Mouse (Mus musculus): ENCODE data around the gene Mrpl34. TPM values are rescaled to one million over a fixed set of nuclear protein-coding genes. Genes with fewer than 3 reads are reported as not detected.
"Not testable (repeated sequence)": the region's sequence is repeated elsewhere in the genome, so short reads cannot be mapped to it uniquely, and the experiment has no call there.

Gene Mrpl34
- 199 and 222 TPM in 2 replicates for polyA plus RNA-seq (2014; fragmentation: Nextera tagmentation; extraction: Ambion mirVana)

DNA sequence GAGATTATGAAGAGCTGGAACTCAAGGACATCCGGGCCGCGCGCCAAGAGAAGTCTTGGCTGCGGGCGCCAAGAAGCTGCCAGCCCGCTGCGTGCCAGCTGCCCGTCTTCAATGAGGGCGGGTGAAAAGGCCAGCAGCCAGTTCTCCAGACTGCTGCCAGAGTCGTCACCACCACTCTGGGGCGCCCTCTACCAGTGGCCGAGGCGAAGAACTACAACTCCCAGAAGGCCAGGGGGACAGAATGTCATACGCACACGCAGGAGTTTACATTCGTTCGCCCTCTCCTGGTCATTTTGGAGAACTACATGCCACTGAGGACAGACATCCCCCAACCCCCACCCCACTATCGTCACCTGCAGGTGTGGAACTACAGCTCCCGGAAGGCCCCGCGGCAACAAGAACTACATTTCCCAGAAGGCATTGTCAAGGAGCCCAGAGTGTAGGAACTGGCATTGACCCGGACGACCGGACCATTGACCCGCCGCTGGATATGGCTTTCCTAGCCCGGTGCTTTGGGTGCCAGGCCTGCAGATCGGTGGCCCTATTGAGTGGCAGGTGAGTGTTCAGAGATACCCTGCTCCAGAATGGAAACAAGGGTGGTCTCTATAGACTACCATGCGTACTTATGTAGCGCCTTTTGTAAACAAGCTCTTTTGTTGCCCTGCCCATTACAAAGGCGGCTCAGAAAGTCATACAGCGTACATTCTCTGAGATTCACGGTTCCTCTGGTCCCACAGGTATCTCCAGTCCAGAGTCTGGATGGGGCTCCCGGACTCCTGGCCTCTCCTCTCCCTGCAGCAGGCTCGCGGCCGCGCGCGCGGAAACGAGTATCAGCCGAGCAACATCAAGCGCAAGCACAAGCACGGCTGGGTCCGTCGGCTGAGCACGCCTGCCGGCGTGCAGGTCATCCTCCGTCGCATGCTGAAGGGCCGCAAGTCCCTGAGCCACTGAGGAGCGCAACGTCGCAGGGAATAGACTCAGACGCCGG lies at the start of gene Mrpl34:
TSS of gene Mrpl34 (plus strand) at position 447 of the 988 bp plus-strand sequence.
- under 1% methylated on average over 59 of the region's 59 CpGs for WGBS
- ATAC-seq (ENCODE audit: low FRiP score, low TSS enrichment) (peak; percentile 77), DNase-seq (peak; percentile 100)
- peak within 1 kb of the TSS; percentile 82 for H3K27ac ChIP-seq (replicated peaks; ENCODE audit: low read depth, low read length)
- peaks cover 35% of the 10 kb centered on the region for H3K4me1 ChIP-seq (ENCODE audit: control insufficient read depth, insufficient read depth, low read length)
- peaks cover 18% of the 10 kb centered on the region for H3K36me3 ChIP-seq (ENCODE audit: control insufficient read depth, insufficient read depth, low read length)
- H3K4me2 ChIP-seq (ENCODE audit: low read length): peak within 1 kb of the TSS; percentile 89
- no peaks in the 10 kb centered on the region for H3K27me3 ChIP-seq (ENCODE audit: control insufficient read depth, insufficient read depth, low read length)
- peak within 1 kb of the TSS; percentile 87 for H3K4me3 ChIP-seq (replicated peaks; ENCODE audit: low read depth, low read length)
- H3K9me3 ChIP-seq (ENCODE audit: control insufficient read depth, low read length): no peaks in the 10 kb centered on the region
- peak within 1 kb of the TSS; percentile 89 for H3K9ac ChIP-seq (replicated peaks; ENCODE audit: low read length)

DNA sequence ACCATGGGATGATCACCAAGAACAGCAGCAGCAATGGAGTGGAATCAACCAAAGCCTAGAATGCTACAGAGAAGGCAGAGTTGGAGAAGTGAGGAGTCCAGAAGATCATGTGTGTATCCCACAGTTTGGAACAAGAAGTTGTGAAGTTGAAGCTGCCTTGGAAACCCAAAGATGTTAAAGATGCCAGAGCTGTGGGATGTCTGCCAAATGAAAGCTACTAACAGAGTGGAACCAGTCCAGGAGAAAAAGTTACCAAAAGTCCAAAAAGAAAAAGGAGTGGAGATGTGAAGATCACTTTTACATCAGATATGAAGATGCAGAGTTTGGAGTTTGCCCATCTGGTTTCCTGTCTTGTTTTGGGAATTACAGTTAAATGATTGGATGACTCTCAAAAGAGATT lies 42.6 kb upstream of the Mrpl34 start:
- H3K4me2 ChIP-seq (ENCODE audit: low read length): no peak overlapping the region
- no peaks in the 10 kb centered on the region for H3K9me3 ChIP-seq (ENCODE audit: control insufficient read depth, low read length)
- DNase-seq (no peak), ATAC-seq (ENCODE audit: low FRiP score, low TSS enrichment) (no peak)
- H3K4me3 ChIP-seq (replicated peaks; ENCODE audit: low read depth, low read length): no peak overlapping the region
- no peak overlapping the region for H3K9ac ChIP-seq (replicated peaks; ENCODE audit: low read length)
- no peak overlapping the region for H3K27ac ChIP-seq (replicated peaks; ENCODE audit: low read depth, low read length)
- no peaks in the 10 kb centered on the region for H3K4me1 ChIP-seq (ENCODE audit: control insufficient read depth, insufficient read depth, low read length)
- H3K27me3 ChIP-seq (ENCODE audit: control insufficient read depth, insufficient read depth, low read length): no peaks in the 10 kb centered on the region
- no peaks in the 10 kb centered on the region for H3K36me3 ChIP-seq (ENCODE audit: control insufficient read depth, insufficient read depth, low read length)

DNA sequence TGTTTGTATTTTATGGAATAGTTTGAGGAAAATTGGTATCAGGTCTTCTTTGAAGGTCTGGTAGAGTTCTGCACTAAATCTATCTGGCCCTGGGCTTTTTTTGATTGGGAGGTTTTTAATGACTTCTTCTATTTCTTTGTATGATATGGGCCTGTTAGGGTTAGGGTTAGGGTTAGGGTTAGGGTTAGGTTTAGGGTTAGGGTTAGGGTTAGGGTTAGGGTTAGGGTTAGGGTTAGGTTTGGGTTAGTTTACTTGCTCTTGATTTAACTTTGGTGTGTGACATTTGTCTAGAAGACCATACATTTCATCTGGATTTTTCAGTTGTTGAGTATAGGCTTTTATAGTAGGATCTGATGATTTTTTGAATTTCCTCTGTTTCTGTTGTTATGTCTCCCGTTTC lies 31.8 kb upstream of the Mrpl34 start:
- not testable (repeated sequence) for H3K27me3 ChIP-seq (ENCODE audit: control insufficient read depth, insufficient read depth, low read length); ATAC-seq (ENCODE audit: low FRiP score, low TSS enrichment); H3K9ac ChIP-seq (replicated peaks; ENCODE audit: low read length); H3K27ac ChIP-seq (replicated peaks; ENCODE audit: low read depth, low read length); H3K4me2 ChIP-seq (ENCODE audit: low read length); H3K4me3 ChIP-seq (replicated peaks; ENCODE audit: low read depth, low read length); H3K36me3 ChIP-seq (ENCODE audit: control insufficient read depth, insufficient read depth, low read length); DNase-seq; H3K4me1 ChIP-seq (ENCODE audit: control insufficient read depth, insufficient read depth, low read length); H3K9me3 ChIP-seq (ENCODE audit: control insufficient read depth, low read length)
- WGBS: 80% methylated on average over 1 of the region's 1 CpGs

DNA sequence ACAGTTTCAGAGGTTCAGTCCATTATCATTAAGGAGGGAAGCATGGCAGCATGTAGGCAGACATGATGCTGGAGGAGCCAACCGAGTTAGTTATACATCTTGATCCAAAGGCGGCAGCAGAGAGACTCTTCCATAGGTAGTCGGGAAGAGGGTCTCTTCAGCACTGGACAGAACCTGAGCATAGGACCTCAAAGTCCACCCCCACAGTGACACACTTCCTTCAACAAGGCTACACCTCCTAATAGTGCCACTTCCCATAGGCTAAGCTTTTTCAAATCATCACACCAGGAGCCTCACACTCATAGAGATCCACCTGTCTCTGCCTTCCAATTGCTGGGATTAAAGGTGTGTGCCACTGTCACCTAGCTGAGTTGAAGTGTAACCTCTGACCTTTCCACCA lies 27.7 kb upstream of the Mrpl34 start:
- no peaks in the 10 kb centered on the region for H3K27me3 ChIP-seq (ENCODE audit: control insufficient read depth, insufficient read depth, low read length)
- H3K27ac ChIP-seq (replicated peaks; ENCODE audit: low read depth, low read length): no peak overlapping the region
- DNase-seq: no peak
- WGBS: 60% methylated on average over 3 of the region's 3 CpGs
- peaks cover 4% of the 10 kb centered on the region; the same call in 1 of the 2 replicates for H3K9me3 ChIP-seq (ENCODE audit: control insufficient read depth, low read length)
- no peaks in the 10 kb centered on the region for H3K4me1 ChIP-seq (ENCODE audit: control insufficient read depth, insufficient read depth, low read length)
- no peak overlapping the region for H3K9ac ChIP-seq (replicated peaks; ENCODE audit: low read length)
- no peaks in the 10 kb centered on the region for H3K36me3 ChIP-seq (ENCODE audit: control insufficient read depth, insufficient read depth, low read length)
- H3K4me3 ChIP-seq (replicated peaks; ENCODE audit: low read depth, low read length): no peak overlapping the region
- no peak for ATAC-seq (ENCODE audit: low FRiP score, low TSS enrichment)
- no peak overlapping the region for H3K4me2 ChIP-seq (ENCODE audit: low read length)

DNA sequence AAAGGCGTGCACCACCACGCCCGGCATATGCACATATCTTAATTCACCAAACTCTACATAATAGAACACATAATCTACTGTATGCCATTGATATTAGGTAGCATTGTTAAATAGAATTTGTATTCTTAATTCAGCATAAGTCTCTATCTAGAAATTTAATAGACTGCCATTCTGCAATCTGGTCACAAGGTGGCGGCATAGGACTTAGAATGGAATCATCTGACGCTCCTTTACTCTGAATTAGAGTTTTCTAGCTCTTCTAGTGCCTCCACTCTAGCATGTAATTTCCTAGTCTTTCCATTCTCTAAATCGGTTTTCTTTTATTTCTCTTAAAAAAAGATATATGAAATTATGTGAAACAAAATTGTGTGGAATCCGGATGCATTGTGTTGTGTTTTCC lies 23.4 kb upstream of the Mrpl34 start:
- ATAC-seq (ENCODE audit: low FRiP score, low TSS enrichment) (no peak; the same call in 1 of the 2 replicates), DNase-seq (peak; percentile 88)
- Histone ChIP-seq H3K27ac (replicated peaks; ENCODE audit: low read depth, low read length) (no peak overlapping the region), H3K4me1 (ENCODE audit: control insufficient read depth, insufficient read depth, low read length) (no peaks in the 10 kb centered on the region), H3K27me3 (ENCODE audit: control insufficient read depth, insufficient read depth, low read length) (no peaks in the 10 kb centered on the region), H3K4me2 (ENCODE audit: low read length) (no peak overlapping the region), H3K4me3 (replicated peaks; ENCODE audit: low read depth, low read length) (no peak overlapping the region), H3K9me3 (ENCODE audit: control insufficient read depth, low read length) (no peaks in the 10 kb centered on the region), H3K9ac (replicated peaks; ENCODE audit: low read length) (no peak overlapping the region), H3K36me3 (ENCODE audit: control insufficient read depth, insufficient read depth, low read length) (no peaks in the 10 kb centered on the region)
- whole genome bisulfite sequencing: 0% methylated on average over 7 of the region's 7 CpGs

DNA sequence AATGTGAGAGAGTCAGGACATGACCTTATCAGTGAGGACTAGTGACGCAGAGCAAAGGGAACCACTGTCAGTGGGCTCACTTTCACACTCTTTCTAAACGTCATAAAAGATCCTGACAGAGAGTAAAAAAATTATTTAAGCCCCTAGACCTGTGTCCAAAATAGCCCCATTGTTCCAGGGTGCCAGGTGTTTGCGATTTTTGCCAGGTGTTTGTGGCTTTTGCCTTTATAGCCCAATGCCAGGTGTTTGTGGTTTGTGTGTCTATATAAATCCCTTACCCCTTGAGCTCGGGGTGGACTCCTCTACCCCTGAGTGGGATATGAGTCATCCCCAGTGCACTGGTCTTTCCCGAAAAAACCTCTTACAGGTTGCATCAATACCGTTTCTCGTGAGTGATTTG lies 19.7 kb upstream of the Mrpl34 start:
- DNase-seq (no peak), ATAC-seq (ENCODE audit: low FRiP score, low TSS enrichment) (no peak)
- 88% methylated on average over 7 of the region's 7 CpGs for WGBS

DNA sequence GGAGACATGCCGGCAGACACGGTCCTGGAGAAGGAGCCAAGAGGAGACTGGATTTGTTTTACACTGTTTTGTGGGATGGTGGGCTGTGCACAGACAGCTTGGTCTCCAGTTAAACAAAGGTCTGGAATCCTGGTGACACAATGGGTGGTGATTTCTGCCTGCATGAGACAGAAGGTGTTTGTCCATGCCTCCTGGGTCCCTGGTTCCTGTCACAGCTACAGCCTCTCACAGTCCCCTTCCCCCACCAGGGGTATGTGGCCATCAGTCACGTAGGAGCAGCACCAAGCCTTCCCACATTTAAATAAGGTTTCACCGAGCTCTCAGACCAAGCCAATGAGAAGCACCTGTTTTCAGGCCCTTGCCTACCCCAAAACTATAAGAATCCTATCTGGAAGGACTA lies 13.4 kb upstream of the Mrpl34 start:
- ATAC-seq (ENCODE audit: low FRiP score, low TSS enrichment) (no peak), DNase-seq (no peak)
- H3K4me2 ChIP-seq (ENCODE audit: low read length): no peak overlapping the region
- no peaks in the 10 kb centered on the region for H3K4me1 ChIP-seq (ENCODE audit: control insufficient read depth, insufficient read depth, low read length)
- H3K9ac ChIP-seq (replicated peaks; ENCODE audit: low read length): no peak overlapping the region
- H3K27ac ChIP-seq (replicated peaks; ENCODE audit: low read depth, low read length): no peak overlapping the region
- 62% methylated on average over 4 of the region's 4 CpGs for WGBS
- no peaks in the 10 kb centered on the region for H3K27me3 ChIP-seq (ENCODE audit: control insufficient read depth, insufficient read depth, low read length)
- H3K9me3 ChIP-seq (ENCODE audit: control insufficient read depth, low read length): no peaks in the 10 kb centered on the region
- no peak overlapping the region for H3K4me3 ChIP-seq (replicated peaks; ENCODE audit: low read depth, low read length)
- peaks cover 5% of the 10 kb centered on the region for H3K36me3 ChIP-seq (ENCODE audit: control insufficient read depth, insufficient read depth, low read length)

More for the DNA sequence above, 19.7 kb upstream of the Mrpl34 start:
- no peaks in the 10 kb centered on the region for H3K9me3 ChIP-seq (ENCODE audit: control insufficient read depth, low read length)
- H3K4me2 ChIP-seq (ENCODE audit: low read length): no peak overlapping the region
- H3K9ac ChIP-seq (replicated peaks; ENCODE audit: low read length): no peak overlapping the region
- no peaks in the 10 kb centered on the region for H3K36me3 ChIP-seq (ENCODE audit: control insufficient read depth, insufficient read depth, low read length)
- no peaks in the 10 kb centered on the region for H3K4me1 ChIP-seq (ENCODE audit: control insufficient read depth, insufficient read depth, low read length)
- H3K4me3 ChIP-seq (replicated peaks; ENCODE audit: low read depth, low read length): no peak overlapping the region
- H3K27ac ChIP-seq (replicated peaks; ENCODE audit: low read depth, low read length): no peak overlapping the region
- H3K27me3 ChIP-seq (ENCODE audit: control insufficient read depth, insufficient read depth, low read length): no peaks in the 10 kb centered on the region

DNA sequence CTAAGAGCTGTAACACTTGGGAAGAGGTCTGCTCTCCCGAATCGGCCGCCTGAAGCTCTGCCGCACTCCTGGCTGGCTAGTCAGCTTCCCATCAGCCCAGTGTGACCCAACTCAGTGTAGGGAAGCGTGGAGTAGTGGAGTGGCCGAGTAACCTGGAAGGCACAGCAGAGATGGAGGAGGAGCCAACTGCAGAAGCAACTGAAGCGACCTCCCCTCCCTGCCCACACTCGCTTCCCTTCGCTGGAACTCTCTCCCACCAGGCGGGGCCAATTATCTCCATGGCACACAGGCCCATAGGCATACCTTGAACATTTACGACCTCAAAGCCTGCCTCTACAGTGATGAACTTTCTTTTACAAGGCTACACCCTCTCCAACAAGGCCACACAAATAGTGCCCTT lies 13.0 kb upstream of the Mrpl34 start:
- Histone ChIP-seq H3K36me3 (ENCODE audit: control insufficient read depth, insufficient read depth, low read length) (peaks cover 9% of the 10 kb centered on the region), H3K4me3 (replicated peaks; ENCODE audit: low read depth, low read length) (no peak overlapping the region), H3K9me3 (ENCODE audit: control insufficient read depth, low read length) (no peaks in the 10 kb centered on the region), H3K27me3 (ENCODE audit: control insufficient read depth, insufficient read depth, low read length) (no peaks in the 10 kb centered on the region), H3K27ac (replicated peaks; ENCODE audit: low read depth, low read length) (no peak overlapping the region), H3K9ac (replicated peaks; ENCODE audit: low read length) (no peak overlapping the region), H3K4me2 (ENCODE audit: low read length) (no peak overlapping the region), H3K4me1 (ENCODE audit: control insufficient read depth, insufficient read depth, low read length) (no peaks in the 10 kb centered on the region)
- ATAC-seq (ENCODE audit: low FRiP score, low TSS enrichment) (no peak), DNase-seq (no peak)
- 58% methylated on average over 11 of the region's 11 CpGs for WGBS

DNA sequence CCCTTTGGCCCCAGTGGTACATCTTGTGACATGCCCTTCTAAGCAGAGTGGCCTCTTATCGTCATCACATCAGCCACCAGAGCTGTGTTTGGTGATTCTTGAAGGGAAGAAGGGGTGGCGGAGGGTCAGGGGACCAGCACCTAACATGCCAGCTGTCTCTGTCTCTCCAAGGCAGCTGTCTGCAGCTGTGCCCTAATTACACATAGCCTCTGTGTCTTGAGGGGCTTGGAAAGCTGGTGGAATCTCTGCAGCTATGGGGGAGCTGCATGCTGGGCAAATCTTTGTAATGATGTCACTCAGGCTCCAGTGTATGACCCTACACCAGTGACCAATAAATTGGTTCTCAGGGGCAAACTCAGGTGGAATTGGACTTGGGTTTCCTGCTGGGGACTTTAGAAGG lies 12.1 kb upstream of the Mrpl34 start:
- no peak for ATAC-seq (ENCODE audit: low FRiP score, low TSS enrichment)
- Histone ChIP-seq H3K4me1 (ENCODE audit: control insufficient read depth, insufficient read depth, low read length) (no peaks in the 10 kb centered on the region), H3K9ac (replicated peaks; ENCODE audit: low read length) (no peak overlapping the region), H3K27ac (replicated peaks; ENCODE audit: low read depth, low read length) (no peak overlapping the region), H3K36me3 (ENCODE audit: control insufficient read depth, insufficient read depth, low read length) (peaks cover 18% of the 10 kb centered on the region), H3K4me2 (ENCODE audit: low read length) (no peak overlapping the region), H3K9me3 (ENCODE audit: control insufficient read depth, low read length) (no peaks in the 10 kb centered on the region), H3K27me3 (ENCODE audit: control insufficient read depth, insufficient read depth, low read length) (no peaks in the 10 kb centered on the region), H3K4me3 (replicated peaks; ENCODE audit: low read depth, low read length) (no peak overlapping the region)
- WGBS: 81% methylated on average over 2 of the region's 2 CpGs
- DNase-seq: no peak
